Mouse (Mus musculus): ENCODE measurements around the gene Catsperg1.

GRCm38 (mm10) chr7:29234661-29235060 lies 20.8 kb upstream of the Catsperg1 start:
- peak; percentile 26; the same call in 1 of the 2 replicates for TF ChIP-seq CTCF (IDR thresholded peaks at IDR 0.05; ENCODE audit: low read depth)
- no peak for TF ChIP-seq EP300 (IDR thresholded peaks at IDR 0.05; ENCODE audit: low read depth)

Measured in heart, postnatal 0 days (tissue).